Mouse (Mus musculus): Measurements from ENCODE around the gene Aff4. TPM values are rescaled to one million over a fixed set of nuclear protein-coding genes. Genes with fewer than 3 reads are reported as not detected.
"Not testable (repeated sequence)": the region's sequence is repeated elsewhere in the genome, so short reads cannot be mapped to it uniquely, and the experiment has no call there.

Aff4 gene
- polyA plus RNA-seq, 1 experiment = 12.1 TPM

DNA sequence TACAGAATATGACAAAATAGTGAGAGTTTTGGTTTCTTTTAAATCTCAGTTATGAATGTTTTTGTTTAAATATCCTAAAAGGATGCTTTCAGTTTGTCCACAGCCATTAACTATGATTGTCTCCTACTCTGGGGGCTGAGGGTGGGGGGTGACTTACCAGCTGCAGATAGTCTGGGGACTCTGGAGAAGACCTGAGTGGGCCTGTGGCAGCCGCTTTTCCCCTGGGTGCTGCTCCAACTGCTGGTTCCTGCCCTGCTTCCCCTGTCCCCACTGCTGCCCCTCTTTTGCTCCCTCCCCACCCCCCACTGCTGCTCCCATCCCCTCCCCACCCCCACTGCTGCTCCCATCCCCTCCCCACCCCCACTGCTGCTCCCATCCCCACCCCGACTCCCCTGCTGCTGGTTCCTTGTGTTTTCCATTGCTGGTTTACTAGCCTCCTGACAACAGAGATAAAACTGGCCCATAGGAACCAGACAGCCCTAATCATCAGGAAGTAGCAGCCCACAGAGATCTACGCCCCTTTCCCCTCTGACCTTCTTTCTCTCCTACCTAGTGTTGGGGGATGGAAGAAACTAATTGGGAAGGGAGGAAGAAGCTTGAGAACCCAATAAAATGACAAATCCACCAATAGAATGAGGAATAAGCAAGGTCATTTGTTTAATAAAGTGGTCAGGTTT lies 15.0 kb upstream of the Aff4 start:
- Histone ChIP-seq H3K79me2 (ENCODE audit: control insufficient read depth, insufficient read depth) (no peaks in the 10 kb centered on the region), H3K4me3 (ENCODE audit: insufficient read depth, poor library complexity, severe bottlenecking) (no peak overlapping the region), H3K27me3 (ENCODE audit: control insufficient read depth, insufficient read depth, insufficient read length) (no peaks in the 10 kb centered on the region), H3K79me3 (ENCODE audit: low read depth) (no peaks in the 10 kb centered on the region), H3K36me3 (ENCODE audit: control insufficient read depth, insufficient read depth) (peaks cover 34% of the 10 kb centered on the region), H3ac (ENCODE audit: control insufficient read depth, insufficient read length, low read depth) (no peak overlapping the region)
- TF ChIP-seq FOSL1 (IDR thresholded peaks at IDR 0.05; ENCODE audit: insufficient read depth, low read length, poor library complexity, severe bottlenecking) (no peak), CTCF (IDR thresholded peaks at IDR 0.05; ENCODE audit: control insufficient read depth, insufficient read depth, insufficient read length) (no peak), USF1 (IDR thresholded peaks at IDR 0.05; ENCODE audit: low read depth) (no peak), MAX (IDR thresholded peaks at IDR 0.05) (no peak), MYOD1 (IDR thresholded peaks at IDR 0.05; ENCODE audit: control insufficient read depth, insufficient read length, low read depth) (no peak)

DNA sequence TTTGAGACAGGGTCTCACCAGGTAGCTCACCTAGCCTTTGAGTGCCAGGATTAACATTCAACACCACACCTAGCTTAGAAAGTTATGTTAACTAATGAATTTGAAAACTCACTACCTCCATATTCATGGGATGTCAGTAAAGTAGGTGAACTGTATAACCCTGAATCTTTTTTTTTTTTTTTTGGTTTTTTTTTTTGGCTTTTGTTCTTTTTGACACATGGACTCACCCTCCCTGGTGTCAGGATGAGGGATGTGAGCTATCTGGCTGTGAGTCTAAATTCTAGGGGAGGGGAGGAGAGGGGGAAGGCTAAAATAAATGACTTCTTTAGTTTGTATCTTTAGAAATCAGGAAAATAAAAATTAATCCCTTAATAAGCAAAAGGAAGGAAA lies 14.5 kb upstream of the Aff4 start:
- Histone ChIP-seq H3K36me3 (ENCODE audit: control insufficient read depth, insufficient read depth) (peaks cover 28% of the 10 kb centered on the region), H3ac (ENCODE audit: control insufficient read depth, insufficient read length, low read depth) (no peak overlapping the region), H3K4me3 (ENCODE audit: insufficient read depth, poor library complexity, severe bottlenecking) (no peak overlapping the region), H3K79me2 (ENCODE audit: control insufficient read depth, insufficient read depth) (no peaks in the 10 kb centered on the region), H3K27me3 (ENCODE audit: control insufficient read depth, insufficient read depth, insufficient read length) (no peaks in the 10 kb centered on the region), H3K79me3 (ENCODE audit: low read depth) (no peaks in the 10 kb centered on the region)
- no peak for TF ChIP-seq CEBPB (IDR thresholded peaks at IDR 0.05; ENCODE audit: low read depth)
- no peak for TF ChIP-seq MYOG (IDR thresholded peaks at IDR 0.05; ENCODE audit: control insufficient read depth, extremely low read depth, insufficient read length)
- TF ChIP-seq CTCF (IDR thresholded peaks at IDR 0.05; ENCODE audit: control insufficient read depth, insufficient read depth, insufficient read length) = no peak
- no peak for TF ChIP-seq USF1 (IDR thresholded peaks at IDR 0.05; ENCODE audit: low read depth)
- no peak for TF ChIP-seq MYOD1 (IDR thresholded peaks at IDR 0.05; ENCODE audit: control insufficient read depth, insufficient read length, low read depth)
- TF ChIP-seq MAX (IDR thresholded peaks at IDR 0.05) = no peak
- TF ChIP-seq FOSL1 (IDR thresholded peaks at IDR 0.05; ENCODE audit: insufficient read depth, low read length, poor library complexity, severe bottlenecking) = no peak

DNA sequence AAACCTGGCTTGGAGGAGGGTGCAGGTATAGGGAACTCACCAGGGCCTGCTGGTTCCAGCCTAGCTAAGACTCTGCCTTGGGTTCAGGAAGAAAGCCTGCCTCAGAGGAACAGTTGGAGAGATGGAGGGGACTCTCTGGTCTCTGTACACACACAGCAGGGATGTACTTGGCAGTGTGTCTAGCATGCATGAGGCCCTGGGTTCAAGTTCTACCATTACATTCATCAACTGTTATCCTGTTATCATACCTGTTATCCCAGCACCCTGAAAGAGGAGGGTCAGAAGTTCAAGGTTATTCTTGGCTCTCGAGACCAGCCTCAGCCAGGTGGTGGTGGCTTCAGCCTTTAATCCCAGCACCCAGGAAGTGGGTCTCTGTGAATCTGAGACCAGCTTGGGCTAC lies 13.7 kb upstream of the Aff4 start:
- Histone ChIP-seq H3K27me3 (ENCODE audit: control insufficient read depth, insufficient read depth, insufficient read length) (no peaks in the 10 kb centered on the region), H3K4me3 (ENCODE audit: insufficient read depth, poor library complexity, severe bottlenecking) (no peak overlapping the region), H3K36me3 (ENCODE audit: control insufficient read depth, insufficient read depth) (peaks cover 21% of the 10 kb centered on the region), H3K79me2 (ENCODE audit: control insufficient read depth, insufficient read depth) (no peaks in the 10 kb centered on the region), H3K79me3 (ENCODE audit: low read depth) (no peaks in the 10 kb centered on the region), H3ac (ENCODE audit: control insufficient read depth, insufficient read length, low read depth) (no peak overlapping the region)
- TF ChIP-seq CEBPB (IDR thresholded peaks at IDR 0.05; ENCODE audit: low read depth) (no peak), MYOD1 (IDR thresholded peaks at IDR 0.05; ENCODE audit: control insufficient read depth, insufficient read length, low read depth) (no peak), USF1 (IDR thresholded peaks at IDR 0.05; ENCODE audit: low read depth) (no peak), MYOG (IDR thresholded peaks at IDR 0.05; ENCODE audit: control insufficient read depth, extremely low read depth, insufficient read length) (no peak), FOSL1 (IDR thresholded peaks at IDR 0.05; ENCODE audit: insufficient read depth, low read length, poor library complexity, severe bottlenecking) (no peak), MAX (IDR thresholded peaks at IDR 0.05) (no peak), CTCF (IDR thresholded peaks at IDR 0.05; ENCODE audit: control insufficient read depth, insufficient read depth, insufficient read length) (no peak)

DNA sequence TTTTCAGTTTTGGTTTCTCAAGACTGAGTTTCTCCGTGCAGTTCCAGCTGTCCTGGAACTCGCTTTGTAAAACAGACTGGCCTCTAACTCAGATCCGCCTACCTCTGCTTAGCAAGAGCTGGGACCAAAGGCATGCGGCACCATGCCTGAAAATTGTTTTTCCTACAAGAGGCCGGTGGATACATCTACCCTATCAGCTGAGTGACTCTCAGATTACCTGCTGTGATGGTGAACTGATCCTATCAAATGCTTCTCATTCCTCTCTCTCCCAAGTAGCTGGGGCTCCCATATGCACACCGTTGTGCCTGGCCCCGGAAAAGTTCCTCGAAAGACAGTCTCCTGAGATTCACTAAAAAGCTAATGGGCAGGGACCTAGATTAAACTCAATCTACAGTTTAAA lies 12.9 kb upstream of the Aff4 start:
- H3K27me3 ChIP-seq (ENCODE audit: control insufficient read depth, insufficient read depth, insufficient read length) = no peaks in the 10 kb centered on the region
- H3K79me2 ChIP-seq (ENCODE audit: control insufficient read depth, insufficient read depth) = no peaks in the 10 kb centered on the region
- H3ac ChIP-seq (ENCODE audit: control insufficient read depth, insufficient read length, low read depth) = no peak overlapping the region
- no peaks in the 10 kb centered on the region for H3K79me3 ChIP-seq (ENCODE audit: low read depth)
- TF ChIP-seq USF1 (IDR thresholded peaks at IDR 0.05; ENCODE audit: low read depth) (no peak), FOSL1 (IDR thresholded peaks at IDR 0.05; ENCODE audit: insufficient read depth, low read length, poor library complexity, severe bottlenecking) (no peak), MAX (IDR thresholded peaks at IDR 0.05) (no peak), MYOG (IDR thresholded peaks at IDR 0.05; ENCODE audit: control insufficient read depth, extremely low read depth, insufficient read length) (no peak), CEBPB (IDR thresholded peaks at IDR 0.05; ENCODE audit: low read depth) (no peak), MYOD1 (IDR thresholded peaks at IDR 0.05; ENCODE audit: control insufficient read depth, insufficient read length, low read depth) (no peak), CTCF (IDR thresholded peaks at IDR 0.05; ENCODE audit: control insufficient read depth, insufficient read depth, insufficient read length) (no peak)
- H3K4me3 ChIP-seq (ENCODE audit: insufficient read depth, poor library complexity, severe bottlenecking) = no peak overlapping the region
- peaks cover 13% of the 10 kb centered on the region for H3K36me3 ChIP-seq (ENCODE audit: control insufficient read depth, insufficient read depth)

DNA sequence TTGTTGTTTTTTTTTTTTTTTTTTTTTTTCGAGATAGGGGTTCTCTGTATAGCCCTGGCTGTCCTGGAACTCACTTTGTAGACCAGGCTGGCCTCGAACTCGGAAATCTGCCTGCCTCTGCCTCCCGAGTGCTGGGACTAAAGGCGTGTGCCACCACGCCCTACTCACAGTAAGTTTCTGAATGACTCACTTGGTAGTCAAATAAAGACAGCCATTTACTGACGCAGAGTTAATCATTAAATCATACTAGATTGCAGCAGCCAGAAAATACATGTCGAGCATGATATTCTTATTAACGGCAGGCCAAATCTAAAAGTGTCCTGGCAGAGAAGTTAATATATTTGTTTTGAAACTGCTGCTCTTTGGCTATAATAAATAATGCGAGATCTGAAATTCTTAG lies 9.6 kb upstream of the Aff4 start:
- H3K79me3 ChIP-seq (ENCODE audit: low read depth); H3K27me3 ChIP-seq (ENCODE audit: control insufficient read depth, insufficient read depth, insufficient read length); H3K36me3 ChIP-seq (ENCODE audit: control insufficient read depth, insufficient read depth); H3K79me2 ChIP-seq (ENCODE audit: control insufficient read depth, insufficient read depth); H3K4me3 ChIP-seq (ENCODE audit: insufficient read depth, poor library complexity, severe bottlenecking); H3ac ChIP-seq (ENCODE audit: control insufficient read depth, insufficient read length, low read depth): not testable (repeated sequence)

DNA sequence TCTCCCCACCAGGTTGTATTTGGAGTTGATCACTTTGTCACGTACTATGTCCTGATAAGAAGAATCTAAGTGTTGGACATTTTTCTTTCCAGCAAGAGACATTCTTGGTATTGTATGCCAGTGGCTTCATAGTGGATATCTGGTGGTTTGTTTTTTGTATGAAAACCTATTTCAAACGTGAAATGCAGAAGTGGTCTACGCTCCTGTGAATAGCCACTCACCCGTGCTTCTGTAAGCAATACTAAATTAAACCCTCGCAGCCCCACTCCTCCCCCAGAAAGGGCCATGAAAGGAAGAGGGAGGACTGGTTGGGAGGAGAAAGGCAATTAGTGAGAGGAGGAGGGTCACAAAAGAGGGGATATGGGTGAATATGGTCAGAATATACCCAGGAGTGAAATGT lies 7.9 kb upstream of the Aff4 start:
- no peaks in the 10 kb centered on the region for H3K27me3 ChIP-seq (ENCODE audit: control insufficient read depth, insufficient read depth, insufficient read length)
- H3K36me3 ChIP-seq (ENCODE audit: control insufficient read depth, insufficient read depth) = no peaks in the 10 kb centered on the region
- H3ac ChIP-seq (ENCODE audit: control insufficient read depth, insufficient read length, low read depth) = no peak overlapping the region
- no peak for TF ChIP-seq USF1 (IDR thresholded peaks at IDR 0.05; ENCODE audit: low read depth)
- no peak for TF ChIP-seq MAX (IDR thresholded peaks at IDR 0.05)
- H3K79me3 ChIP-seq (ENCODE audit: low read depth) = no peaks in the 10 kb centered on the region
- H3K4me3 ChIP-seq (ENCODE audit: insufficient read depth, poor library complexity, severe bottlenecking) = no peak overlapping the region
- H3K79me2 ChIP-seq (ENCODE audit: control insufficient read depth, insufficient read depth) = no peaks in the 10 kb centered on the region

All from C2C12 (cell line).